Mouse (Mus musculus) testis, adult 2 months (tissue): ENCODE results near the gene Umod. TPM values are rescaled to one million over a fixed set of nuclear protein-coding genes. Genes with fewer than 3 reads are reported as not detected.

ENCODE experiments used
- H3K27ac ChIP-seq: fragments of 200-500 bp; 2 replicates; pipeline ENCODE4 v1.5.1; 2012; ENCODE audit warnings: low read depth, low read length; ENCODE audit not compliant: control insufficient read depth, insufficient read depth
- H3K27me3 ChIP-seq: fragments of 200-500 bp; 2 replicates; pipeline ENCODE4 v1.6.1; 2012; ENCODE audit warnings: mild to moderate bottlenecking, low read length, moderate library complexity; ENCODE audit not compliant: control insufficient read depth, insufficient read depth
- H3K36me3 ChIP-seq: fragments of 200-500 bp; 2 replicates; pipeline ENCODE4 v1.6.1; 2012; ENCODE audit warnings: mild to moderate bottlenecking, low read length; ENCODE audit not compliant: control insufficient read depth, insufficient read depth
- H3K4me1 ChIP-seq: fragments of 200-500 bp; 2 replicates; pipeline ENCODE4 v1.6.1; 2012; ENCODE audit warnings: low read length; ENCODE audit not compliant: control insufficient read depth, insufficient read depth
- H3K4me3 ChIP-seq: fragments of 200-500 bp; 2 replicates; pipeline ENCODE4 v1.5.1; 2012; ENCODE audit warnings: low read depth, mild to moderate bottlenecking, low read length, moderate library complexity, mixed read lengths; ENCODE audit not compliant: control insufficient read depth
- CTCF ChIP-seq: fragments of 200-500 bp; IDR thresholded peaks from 2 replicates; pipeline ENCODE4 v1.5.1; 2012; ENCODE audit warnings: low read depth, mild to moderate bottlenecking, inconsistent platforms, low read length, moderate library complexity; ENCODE audit not compliant: control insufficient read depth, insufficient read depth, insufficient replicate concordance
- POLR2A ChIP-seq: fragments of 200-500 bp; IDR thresholded peaks from 2 replicates; pipeline ENCODE4 v1.6.1; 2012; ENCODE audit warnings: low read depth, mild to moderate bottlenecking, inconsistent platforms, low read length, moderate library complexity; ENCODE audit not compliant: control insufficient read depth
- polyA plus RNA-seq: library from polyadenylated mRNA; depleted of rRNA; stranded (reverse); fragments of >200 nt; gene quantifications from 2 replicates; pipeline ENCODE4 v1.2.3, GENCODE M21; 2012

Gene Umod
- polyA plus RNA-seq, 1 experiment, result 0.07 TPM

DNA sequence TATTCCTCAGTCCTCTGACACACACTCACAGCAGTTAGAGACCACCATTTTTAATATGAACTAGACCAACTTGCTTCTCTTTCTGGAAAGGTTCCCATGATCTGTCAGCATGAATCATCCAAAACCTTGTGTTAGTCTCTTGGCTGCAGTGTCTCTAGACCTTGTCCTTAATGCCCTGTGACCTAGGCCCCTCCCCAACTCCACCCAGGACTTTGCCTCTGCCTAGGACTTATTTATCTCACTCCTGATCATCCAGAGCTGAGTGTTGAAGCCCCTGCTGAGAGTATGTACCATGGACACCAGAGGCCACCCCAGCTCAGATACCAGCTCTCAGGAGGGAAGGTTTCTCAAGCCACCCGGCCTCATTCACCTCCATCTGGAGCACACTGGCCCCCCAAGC is 43.3 kb upstream of the Umod start:
- TF ChIP-seq POLR2A (no peak), CTCF (no peak)
- H3K27ac ChIP-seq, result no peak overlapping the region
- no peaks in the 10 kb centered on the region for H3K36me3 ChIP-seq
- H3K27me3 ChIP-seq, result no peaks in the 10 kb centered on the region
- H3K4me3 ChIP-seq, result peak overlapping the region; percentile 68
- H3K4me1 ChIP-seq, result peaks cover 2% of the 10 kb centered on the region; the same call in 1 of the 2 replicates

DNA sequence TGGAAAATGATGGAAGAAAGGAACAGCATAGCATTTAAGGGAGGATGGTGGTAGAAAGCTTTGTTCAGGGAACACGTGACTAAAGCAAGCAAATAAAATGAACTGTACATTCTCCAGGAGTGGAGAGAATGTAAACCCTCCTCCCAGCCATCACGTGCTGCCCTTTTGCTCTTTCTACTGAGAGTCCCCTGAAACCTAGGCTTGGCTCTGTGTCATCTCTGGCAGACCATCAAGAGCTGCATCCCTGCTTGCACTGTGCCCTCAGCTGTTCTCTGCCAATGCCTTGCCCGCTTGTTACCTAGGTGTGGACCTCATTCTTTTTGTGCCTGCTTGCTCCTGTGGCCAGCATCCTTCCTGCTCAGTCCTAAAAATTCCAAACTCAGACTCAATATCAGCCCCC is 42.7 kb upstream of the Umod start:
- Histone ChIP-seq H3K4me1 (peaks cover 2% of the 10 kb centered on the region; the same call in 1 of the 2 replicates), H3K4me3 (peak overlapping the region; percentile 68), H3K36me3 (no peaks in the 10 kb centered on the region), H3K27me3 (no peaks in the 10 kb centered on the region), H3K27ac (no peak overlapping the region)
- no peak for TF ChIP-seq POLR2A
- TF ChIP-seq CTCF, result no peak

DNA sequence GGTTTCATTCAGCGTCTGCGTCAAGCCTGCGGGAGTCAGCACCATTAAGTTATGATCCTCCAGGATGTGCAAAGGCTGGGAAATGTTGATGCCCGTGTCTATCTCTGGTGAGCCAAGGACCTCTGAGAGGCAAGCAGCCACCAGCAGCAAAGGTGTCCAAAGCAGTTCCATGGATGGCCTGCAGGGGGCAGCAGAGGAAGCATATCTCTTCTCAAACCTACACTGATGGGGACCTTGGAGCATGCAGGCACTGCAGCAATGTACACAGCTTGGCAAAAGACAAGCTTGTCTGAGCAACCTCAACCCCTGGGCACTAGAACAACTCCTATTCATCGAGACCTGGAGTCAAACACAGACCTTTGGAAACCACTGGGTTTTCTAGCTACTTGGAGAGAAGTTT is 40.6 kb upstream of the Umod start:
- TF ChIP-seq CTCF, result peak; percentile 99
- TF ChIP-seq POLR2A, result no peak
- Histone ChIP-seq H3K27ac (no peak overlapping the region), H3K27me3 (no peaks in the 10 kb centered on the region), H3K36me3 (no peaks in the 10 kb centered on the region), H3K4me3 (peak overlapping the region; percentile 60), H3K4me1 (peaks cover 2% of the 10 kb centered on the region; the same call in 1 of the 2 replicates)

DNA sequence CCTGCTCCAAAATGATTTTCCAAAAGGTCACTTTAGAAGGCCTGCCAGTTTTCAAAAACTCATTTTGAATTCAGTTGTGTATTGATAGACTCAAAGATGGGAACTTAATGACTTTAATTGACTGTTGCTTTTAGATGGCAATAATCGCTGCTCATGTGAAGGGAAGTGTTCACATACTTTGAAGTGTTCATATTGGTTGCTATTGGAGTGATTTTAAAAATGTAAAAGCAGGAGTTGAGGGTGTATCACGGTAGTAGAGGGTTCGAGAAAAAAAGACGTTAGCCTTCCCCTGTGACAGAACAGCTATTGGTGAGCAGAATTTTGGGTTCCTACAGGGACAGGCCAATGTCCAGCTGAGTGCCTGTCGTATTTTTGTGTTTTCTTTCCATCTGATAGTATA is 40.1 kb upstream of the Umod start, which contains the start of gene Acsm5:
Acsm5 (plus strand) TSS at position 301 of the 400 bp plus-strand sequence.
- H3K36me3 ChIP-seq, result no peaks in the 10 kb centered on the region

DNA sequence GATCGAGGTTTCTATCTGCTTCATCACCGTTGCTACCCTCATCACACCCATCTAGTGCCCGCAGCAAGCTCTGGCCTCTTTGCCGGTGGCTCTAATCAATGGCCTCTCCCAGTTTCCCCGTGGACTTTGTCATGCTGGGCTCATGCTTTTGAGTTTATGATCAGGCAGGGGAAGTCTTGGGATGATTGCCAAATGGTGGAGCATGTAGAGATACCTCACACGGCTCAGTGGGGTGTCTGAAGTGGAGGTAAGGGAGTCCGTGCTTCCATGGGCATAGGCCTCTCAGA is 37.1 kb upstream of the Umod start:
- no peaks in the 10 kb centered on the region for H3K27me3 ChIP-seq
- TF ChIP-seq POLR2A (no peak), CTCF (no peak)
- peaks cover 2% of the 10 kb centered on the region; the same call in 1 of the 2 replicates for H3K4me1 ChIP-seq
- no peak overlapping the region for H3K4me3 ChIP-seq
- H3K36me3 ChIP-seq, result no peaks in the 10 kb centered on the region
- no peak overlapping the region for H3K27ac ChIP-seq

More for the DNA sequence above, 40.1 kb upstream of the Umod start, which contains the start of gene Acsm5:
- Histone ChIP-seq H3K4me3 (peak within 1 kb of the TSS; percentile 68), H3K4me1 (peaks cover 2% of the 10 kb centered on the region; the same call in 1 of the 2 replicates), H3K27me3 (no peaks in the 10 kb centered on the region), H3K27ac (no peak within 1 kb of the TSS)
- TF ChIP-seq CTCF, result no peak
- no peak for TF ChIP-seq POLR2A

DNA sequence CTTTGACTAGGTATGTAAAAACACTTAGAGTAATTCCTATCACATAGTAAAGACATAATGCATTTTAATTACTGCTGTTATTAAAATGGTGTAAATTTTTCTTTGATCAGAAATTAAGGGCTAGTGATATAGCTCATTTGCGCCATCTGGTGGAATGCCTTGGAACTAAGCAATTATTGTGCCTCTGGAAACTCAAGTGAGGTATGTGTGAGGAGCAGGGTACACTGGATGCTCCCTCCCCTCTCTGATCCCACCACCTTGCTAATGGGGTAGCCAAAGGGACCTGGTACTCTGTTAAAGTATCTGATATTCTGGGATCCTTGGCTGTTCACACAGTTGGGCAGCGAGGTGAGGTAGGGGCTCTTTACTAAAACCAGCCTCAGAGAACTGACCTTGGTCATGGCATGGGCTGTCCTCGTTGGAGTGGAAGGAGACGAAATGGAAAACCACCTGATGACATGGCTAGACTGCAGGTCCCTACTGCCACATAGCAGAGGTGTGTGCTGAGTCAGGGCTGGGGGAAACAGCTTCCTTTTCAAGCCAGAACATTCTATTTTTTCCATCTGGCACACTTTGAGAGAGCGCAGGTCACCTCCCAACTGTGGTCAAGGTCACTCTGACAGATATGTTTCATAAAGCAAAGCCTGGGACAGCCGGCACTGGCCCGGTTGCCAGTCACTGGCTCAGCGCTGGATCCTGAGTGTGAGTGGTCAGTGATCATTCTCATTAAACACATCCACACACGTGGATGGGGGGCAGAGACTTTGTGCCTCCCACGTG is 36.6 kb upstream of the Umod start:
- Histone ChIP-seq H3K36me3 (no peaks in the 10 kb centered on the region), H3K27me3 (no peaks in the 10 kb centered on the region), H3K27ac (no peak overlapping the region), H3K4me1 (peaks cover 2% of the 10 kb centered on the region; the same call in 1 of the 2 replicates), H3K4me3 (no peak overlapping the region)
- no peak for TF ChIP-seq POLR2A
- peak; percentile 18; the same call in 1 of the 2 replicates for TF ChIP-seq CTCF

DNA sequence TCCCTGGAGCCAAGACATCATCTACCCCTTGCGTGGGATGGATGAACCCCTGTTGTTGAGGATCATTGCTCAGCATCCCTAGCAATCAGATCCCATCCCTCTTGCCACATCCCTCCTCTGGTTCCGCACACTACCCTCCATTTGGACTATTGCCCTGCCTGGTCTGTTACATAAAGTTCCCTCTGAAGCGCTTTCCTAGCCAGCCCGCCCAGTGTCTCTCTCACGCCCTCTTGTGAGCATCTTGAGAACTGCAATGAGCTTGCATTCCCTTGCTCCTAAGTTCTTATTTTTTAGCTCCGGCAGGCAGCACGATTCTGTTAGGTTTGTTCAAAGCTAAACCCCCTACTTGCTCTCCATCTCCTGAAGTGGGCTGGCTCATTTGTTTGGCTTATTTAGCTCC is 34.0 kb upstream of the Umod start:
- Histone ChIP-seq H3K27me3 (no peaks in the 10 kb centered on the region), H3K27ac (no peak overlapping the region), H3K36me3 (no peaks in the 10 kb centered on the region), H3K4me1 (no peaks in the 10 kb centered on the region; the same call in 1 of the 2 replicates), H3K4me3 (peak overlapping the region; percentile 79)
- no peak for TF ChIP-seq POLR2A
- peak; percentile 85 for TF ChIP-seq CTCF
